10 mouse cellular contexts compared by ENCODE assay signal in the genomic region with DNA sequence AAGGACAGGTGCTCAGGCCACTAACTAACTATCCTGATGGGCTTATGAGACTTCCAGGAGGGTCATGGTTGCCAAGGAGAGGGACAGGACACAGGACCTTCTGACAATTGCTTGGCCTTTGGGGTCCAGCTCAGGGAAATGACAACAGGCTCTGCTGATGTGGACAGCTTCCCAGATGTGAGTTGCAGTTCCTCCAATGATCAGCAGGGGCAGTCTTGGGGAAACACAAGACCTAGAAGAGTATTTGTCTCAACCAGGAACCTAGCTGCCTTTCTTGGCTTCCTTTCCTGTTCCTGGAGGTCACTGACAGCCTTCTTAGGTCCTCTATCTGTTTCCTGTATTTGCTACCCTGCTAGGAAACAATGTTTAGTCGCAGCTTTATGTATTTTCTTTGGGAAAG. TPM values are rescaled to one million over a fixed set of nuclear protein-coding genes. Genes with fewer than 3 reads are reported as not detected.
A peak's percentile ranks its signal among the peaks of the same experiment; 100 is the strongest.
DNase-seq lines count a peak whose midpoint lies in the region; ATAC-seq and TF ChIP-seq lines count a peak whose summit lies in the region.
"Had no signal": no experiment of that assay in that cellular context is flagged by ENCODE, and none has a peak within 500 bp of the region (broad histone marks: within the 10 kb centered on the region; RNA-seq: fewer than 3 reads in every experiment).

No protein-coding gene starts in this region.

- H3K27me3 ChIP-seq in heart, adult 2 months (ENCODE audit: control insufficient read depth, insufficient read depth, low read length) = no peaks in the 10 kb centered on the region
- no peaks in the 10 kb centered on the region for H3K27me3 ChIP-seq in heart, embryonic 11.5 days (ENCODE audit: control insufficient read depth, insufficient read depth, low read length)
- H3K27me3 ChIP-seq in testis, adult 2 months (ENCODE audit: control insufficient read depth, insufficient read depth, low read length) = no peaks in the 10 kb centered on the region
- no peaks in the 10 kb centered on the region for H3K27me3 ChIP-seq in liver, embryonic 14.5 days (ENCODE audit: control insufficient read depth, insufficient read depth, low read length)
- H3K27me3 ChIP-seq: midbrain, embryonic 12.5 days had no signal

- peak; percentile 55 for TF ChIP-seq CTCF in heart, adult 2 months (IDR thresholded peaks at IDR 0.05)
- TF ChIP-seq CTCF in testis, adult 2 months (IDR thresholded peaks at IDR 0.05; ENCODE audit: control insufficient read depth, insufficient read depth, insufficient replicate concordance, low read depth, low read length) = peak; percentile 31; the same call in 1 of the 2 replicates
- peak; percentile 73 for TF ChIP-seq CTCF in liver, embryonic 14.5 days (IDR thresholded peaks at IDR 0.05; ENCODE audit: low read depth)

- H3K9me3 ChIP-seq in heart, embryonic 11.5 days (replicated peaks; ENCODE audit: control insufficient read depth, low read length) = no peaks in the 10 kb centered on the region; the same call in 1 of the 2 replicates
- H3K9me3 ChIP-seq in liver, embryonic 14.5 days (ENCODE audit: control insufficient read depth, low read length) = no peaks in the 10 kb centered on the region
- H3K9me3 ChIP-seq: midbrain, embryonic 12.5 days had no signal

- TF ChIP-seq EP300 in heart, adult 2 months (IDR thresholded peaks at IDR 0.05; ENCODE audit: insufficient read depth, low read depth, low read length) = no peak
- no peak for TF ChIP-seq EP300 in liver, embryonic 14.5 days (IDR thresholded peaks at IDR 0.05; ENCODE audit: low read depth)

- no peak for DNase-seq in heart, adult 2 months
- DNase-seq in testis, postnatal 14 days (ENCODE audit: low spot score) = no peak
- DNase-seq in liver, embryonic 14.5 days (ENCODE audit: low read depth in 3 of 3, low spot score in 3 of 3) = no peak
- no peak for DNase-seq in left cerebral cortex, postnatal 4 days
- no peak for DNase-seq in left cerebral cortex, postnatal 25 days (ENCODE audit: low spot score in 2 of 2)

- H3K27ac ChIP-seq in heart, adult 2 months = no peak overlapping the region
- no peak overlapping the region for H3K27ac ChIP-seq in heart, embryonic 11.5 days (ENCODE audit: low read depth, low read length)
- no peak overlapping the region for H3K27ac ChIP-seq in testis, adult 2 months (ENCODE audit: control insufficient read depth, insufficient read depth, low read depth, low read length)
- H3K27ac ChIP-seq in liver, embryonic 14.5 days = no peak overlapping the region
- H3K27ac ChIP-seq: midbrain, embryonic 12.5 days had no signal

- no peak overlapping the region for H3K9ac ChIP-seq in heart, adult 2 months (ENCODE audit: low read depth, low read length)
- no peak overlapping the region for H3K9ac ChIP-seq in heart, embryonic 11.5 days (ENCODE audit: low read depth, low read length)
- H3K9ac ChIP-seq in liver, embryonic 14.5 days (replicated peaks) = no peak overlapping the region
- H3K9ac ChIP-seq: midbrain, embryonic 12.5 days had no signal

- no peak overlapping the region for H3K4me3 ChIP-seq in heart, adult 2 months
- H3K4me3 ChIP-seq in heart, embryonic 11.5 days (ENCODE audit: low read depth, low read length) = no peak overlapping the region
- H3K4me3 ChIP-seq in testis, adult 2 months (ENCODE audit: control insufficient read depth, low read depth, low read length) = no peak overlapping the region
- H3K4me3 ChIP-seq in liver, embryonic 14.5 days (ENCODE audit: insufficient read depth in 1 of 2, low read depth in 2 of 2, low read length in 2 of 2) = no peak overlapping the region
- H3K4me3 ChIP-seq: midbrain, embryonic 12.5 days had no signal

- no peak overlapping the region for H3K4me2 ChIP-seq in heart, embryonic 11.5 days
- no peak overlapping the region for H3K4me2 ChIP-seq in liver, embryonic 14.5 days (ENCODE audit: low read depth)
- H3K4me2 ChIP-seq: midbrain, embryonic 12.5 days had no signal

- H3K79me2 ChIP-seq in heart, adult 2 months (replicated peaks; ENCODE audit: control insufficient read depth, insufficient read depth, low read length) = no peaks in the 10 kb centered on the region

- no peaks in the 10 kb centered on the region for H3K36me3 ChIP-seq in heart, adult 2 months (ENCODE audit: control insufficient read depth, insufficient read depth, low read length)
- H3K36me3 ChIP-seq in heart, embryonic 11.5 days (ENCODE audit: control insufficient read depth, insufficient read depth, low read length) = no peaks in the 10 kb centered on the region
- H3K36me3 ChIP-seq in testis, adult 2 months (ENCODE audit: control insufficient read depth, insufficient read depth, low read length) = no peaks in the 10 kb centered on the region
- H3K36me3 ChIP-seq in liver, embryonic 14.5 days (replicated peaks; ENCODE audit: control insufficient read depth, insufficient read depth, low read depth) = no peaks in the 10 kb centered on the region
- H3K36me3 ChIP-seq: midbrain, embryonic 12.5 days had no signal

- TF ChIP-seq POLR2A in heart, adult 2 months (IDR thresholded peaks at IDR 0.05; ENCODE audit: insufficient read depth, low read depth, low read length) = no peak
- no peak for TF ChIP-seq POLR2A in testis, adult 2 months (IDR thresholded peaks at IDR 0.05; ENCODE audit: control insufficient read depth, low read depth, low read length)

- H3K4me1 ChIP-seq in heart, adult 2 months (ENCODE audit: control insufficient read depth, insufficient read depth, low read length) = no peaks in the 10 kb centered on the region
- H3K4me1 ChIP-seq in heart, embryonic 11.5 days (ENCODE audit: control insufficient read depth, insufficient read depth, low read length) = no peaks in the 10 kb centered on the region
- no peaks in the 10 kb centered on the region for H3K4me1 ChIP-seq in testis, adult 2 months (ENCODE audit: control insufficient read depth, insufficient read depth, low read length)
- no peaks in the 10 kb centered on the region for H3K4me1 ChIP-seq in liver, embryonic 14.5 days (replicated peaks; ENCODE audit: control insufficient read depth in 2 of 2, insufficient read depth in 2 of 2, low read length in 1 of 2)
- H3K4me1 ChIP-seq: midbrain, embryonic 12.5 days had no signal

- ATAC-seq in heart, embryonic 11.5 days (replicated peaks; ENCODE audit: insufficient number of reproducible peaks, low FRiP score, low TSS enrichment) = no peak
- ATAC-seq in liver, embryonic 14.5 days (ENCODE audit: insufficient read depth) = no peak
- no peak for ATAC-seq in inflammation-experienced regulatory T-cells, adult 6 months

- WGBS in heart, adult 2 months = 9% methylated on average over 1 of the region's 1 CpGs
- WGBS in heart, embryonic 11.5 days (ENCODE audit: insufficient replicate concordance) = 0% methylated on average over 1 of the region's 1 CpGs
- WGBS in liver, embryonic 14.5 days (ENCODE audit: insufficient replicate concordance) = 0% methylated on average over 1 of the region's 1 CpGs

- intact Hi-C loops in heart, adult 2 months (cut with DNase I) = no loop called here
- intact Hi-C loops in left cerebral cortex, postnatal 4 days (cut with DNase I) = no loop called here
- intact Hi-C loops in left cerebral cortex, postnatal 25 days (cut with DNase I) = no loop called here

RNA-seq across cellular contexts. Expression of a gene that starts 17.4 kb away (rescaled TPM):
- under 1 TPM; 0.10 to 0.16 TPM for total RNA-seq in heart, adult 2 months (2021)
- 0.06 TPM in 1 of 2 replicates, not detected in the other for polyA plus RNA-seq in heart, adult 2 months (2012; rRNA removed)
- polyA plus RNA-seq in heart, embryonic 11.5 days (2014; fragmentation: Nextera tagmentation; extraction: Ambion mirVana) = 0.06 and 0.09 TPM in 2 replicates
- 0.16 and 0.19 TPM in 2 replicates for polyA plus RNA-seq in testis, adult 2 months (2012; rRNA removed)
- 0.02 and 0.18 TPM in 2 replicates for polyA plus RNA-seq in liver, embryonic 14.5 days (2012; rRNA removed)
- 0.08 TPM in 2 replicates for polyA plus RNA-seq in liver, embryonic 14.5 days (2014; fragmentation: Nextera tagmentation; extraction: Ambion mirVana)
- 1 to 10 TPM in 2 of 3 experiments, not detected in 1; 1.2 to 1.5 TPM for polyA plus RNA-seq in inflammation-experienced regulatory T-cells, adult 6 months (2017; shearing (Covaris generic))
- total RNA-seq in left cerebral cortex, postnatal 4 days (2021) = 1 to 10 TPM; 5.2 to 6.8 TPM
- total RNA-seq in left cerebral cortex, postnatal 25 days (2021) = 1 to 10 TPM; 4.1 to 5.5 TPM

RNA-seq across cellular contexts. Expression of a gene that starts 29.1 kb away (rescaled TPM):
- total RNA-seq in heart, adult 2 months (2021) = 1 to 10 TPM; 1.9 to 3.0 TPM
- polyA plus RNA-seq in heart, adult 2 months (2012; rRNA removed) = 1.6 and 2.5 TPM in 2 replicates
- 31.6 and 37.2 TPM in 2 replicates for polyA plus RNA-seq in heart, embryonic 11.5 days (2014; fragmentation: Nextera tagmentation; extraction: Ambion mirVana)
- 4.4 and 6.9 TPM in 2 replicates for polyA plus RNA-seq in testis, adult 2 months (2012; rRNA removed)
- 9.8 and 12.2 TPM in 2 replicates for polyA plus RNA-seq in liver, embryonic 14.5 days (2012; rRNA removed)
- polyA plus RNA-seq in liver, embryonic 14.5 days (2014; fragmentation: Nextera tagmentation; extraction: Ambion mirVana) = 22.8 and 23.9 TPM in 2 replicates
- under 1 TPM in 2 of 3 experiments, not detected in 1; 0.42 to 0.47 TPM for polyA plus RNA-seq in inflammation-experienced regulatory T-cells, adult 6 months (2017; shearing (Covaris generic))
- 1 to 10 TPM; 6.7 to 7.9 TPM for total RNA-seq in left cerebral cortex, postnatal 4 days (2021)
- 1 to 10 TPM; 5.3 to 8.5 TPM for total RNA-seq in left cerebral cortex, postnatal 25 days (2021)

RNA-seq across cellular contexts. Expression of a gene that starts 58.8 kb away (rescaled TPM):
- total RNA-seq in heart, adult 2 months (2021) = not detected
- not detected in 2 replicates for polyA plus RNA-seq in heart, adult 2 months (2012; rRNA removed)
- not detected in 2 replicates for polyA plus RNA-seq in heart, embryonic 11.5 days (2014; fragmentation: Nextera tagmentation; extraction: Ambion mirVana)
- polyA plus RNA-seq in testis, adult 2 months (2012; rRNA removed) = 0.20 and 0.41 TPM in 2 replicates
- polyA plus RNA-seq in liver, embryonic 14.5 days (2012; rRNA removed) = not detected in 2 replicates
- polyA plus RNA-seq in liver, embryonic 14.5 days (2014; fragmentation: Nextera tagmentation; extraction: Ambion mirVana) = not detected in 2 replicates
- polyA plus RNA-seq in inflammation-experienced regulatory T-cells, adult 6 months (2017; shearing (Covaris generic)) = under 1 TPM in 1 of 3 experiments, not detected in 2; 0.11 TPM
- under 1 TPM in 1 of 2 experiments, not detected in 1; 0.10 TPM for total RNA-seq in left cerebral cortex, postnatal 4 days (2021)
- total RNA-seq in left cerebral cortex, postnatal 25 days (2021) = not detected
- polyA plus RNA-seq: large intestine, adult 2 months; midbrain, embryonic 12.5 days had no signal
